Mouse (Mus musculus) heart, embryonic 15.5 days (tissue): ENCODE data around the gene Spata1. TPM values are rescaled to one million over a fixed set of nuclear protein-coding genes. Genes with fewer than 3 reads are reported as not detected.
"Not testable (repeated sequence)": the region's sequence is repeated elsewhere in the genome, so short reads cannot be mapped to it uniquely, and the experiment has no call there.

Experiments used
- ATAC-seq: fragments of 200-750 bp; cut with Nextera tagmentation; replicated peaks from 2 replicates; pipeline ENCODE4 v1.8.0; 2017; ENCODE audit warnings: low read depth, moderate TSS enrichment; ENCODE audit not compliant: insufficient number of reproducible peaks, insufficient read depth, low FRiP score
- H3K27ac ChIP-seq: fragments of 300-500 bp; sonication (generic); 2 replicates; pipeline ENCODE4 v1.5.1; 2015; ENCODE audit warnings: mild to moderate bottlenecking, inconsistent platforms
- H3K27me3 ChIP-seq: fragments of 300-500 bp; sonication (generic); 2 replicates; pipeline ENCODE4 v1.6.1; 2015; ENCODE audit warnings: inconsistent platforms
- H3K36me3 ChIP-seq: fragments of 300-500 bp; sonication (generic); 2 replicates; pipeline ENCODE4 v1.6.1; 2015; ENCODE audit warnings: mild to moderate bottlenecking, inconsistent platforms
- H3K4me1 ChIP-seq: fragments of 300-500 bp; sonication (generic); replicated peaks from 2 replicates; pipeline ENCODE4 v1.6.1; 2015; ENCODE audit warnings: inconsistent platforms
- H3K4me2 ChIP-seq: fragments of 300-500 bp; sonication (generic); 2 replicates; pipeline ENCODE4 v1.6.1; 2015; ENCODE audit warnings: inconsistent platforms, mild to moderate bottlenecking, moderate library complexity
- H3K4me3 ChIP-seq: fragments of 300-500 bp; sonication (generic); 2 replicates; pipeline ENCODE4 v1.5.1; 2015; ENCODE audit warnings: mild to moderate bottlenecking, inconsistent platforms
- H3K9ac ChIP-seq: fragments of 300-500 bp; sonication (generic); 2 replicates; pipeline ENCODE4 v1.6.1; 2015; ENCODE audit warnings: mild to moderate bottlenecking, inconsistent platforms
- H3K9me3 ChIP-seq: fragments of 300-500 bp; sonication (generic); replicated peaks from 2 replicates; pipeline ENCODE4 v1.6.1; 2016; ENCODE audit warnings: inconsistent platforms
- WGBS: fragments of 180-500 bp; shearing (Covaris S2); methylation state at CpG from one replicate; pipeline ENCODE4 v1.1.7; 2015; ENCODE audit warnings: mixed read lengths; 5-methylcytosine and 5-hydroxymethylcytosine counted together
- polyA plus RNA-seq: library from polyadenylated mRNA; unstranded; fragments of >200 nt; fragmentation: Nextera tagmentation; extraction: Ambion mirVana; gene quantifications from 2 replicates; pipeline ENCODE4 v1.2.1, GENCODE M21; 2015

Spata1 gene
- polyA plus RNA-seq, 1 experiment from 2014 or later, result 4.2 TPM

GRCm38 (mm10) chr3:146436114-146436513 lies 63.4 kb downstream of the Spata1 start:
- Histone ChIP-seq H3K36me3 (peaks cover 23% of the 10 kb centered on the region; the same call in 1 of the 2 replicates), H3K9me3 (no peaks in the 10 kb centered on the region), H3K4me3 (no peak overlapping the region), H3K27ac (no peak overlapping the region), H3K4me1 (peaks cover 5% of the 10 kb centered on the region; the same call in 1 of the 2 replicates), H3K9ac (no peak overlapping the region), H3K27me3 (no peaks in the 10 kb centered on the region), H3K4me2 (no peak overlapping the region)
- no peak for ATAC-seq
- WGBS, result 88% methylated on average over 8 of the region's 8 CpGs

GRCm38 (mm10) chr3:146435533-146435932 lies 64.0 kb downstream of the Spata1 start:
- Histone ChIP-seq H3K27ac (no peak overlapping the region), H3K9ac (no peak overlapping the region), H3K4me2 (no peak overlapping the region), H3K27me3 (no peaks in the 10 kb centered on the region), H3K36me3 (peaks cover 29% of the 10 kb centered on the region; the same call in 1 of the 2 replicates), H3K4me1 (peaks cover 5% of the 10 kb centered on the region; the same call in 1 of the 2 replicates), H3K9me3 (no peaks in the 10 kb centered on the region), H3K4me3 (no peak overlapping the region)
- WGBS, result 91% methylated on average over 11 of the region's 11 CpGs
- ATAC-seq, result no peak

- Histone ChIP-seq H3K4me2 (no peak overlapping the region), H3K27ac (no peak overlapping the region), H3K4me3 (no peak overlapping the region), H3K4me1 (peaks cover 5% of the 10 kb centered on the region; the same call in 1 of the 2 replicates), H3K36me3 (peaks cover 32% of the 10 kb centered on the region; the same call in 1 of the 2 replicates), H3K9ac (no peak overlapping the region), H3K27me3 (no peaks in the 10 kb centered on the region), H3K9me3 (no peaks in the 10 kb centered on the region)
- no peak for ATAC-seq
- WGBS, result 95% methylated on average over 8 of the region's 8 CpGs
Observed at GRCm38 (mm10) chr3:146434686-146435085, 64.9 kb downstream of the Spata1 start.

- no peak overlapping the region for H3K4me3 ChIP-seq
- no peak; the same call in 1 of the 2 replicates for ATAC-seq
- H3K9ac ChIP-seq, result no peak overlapping the region
- H3K27me3 ChIP-seq, result no peaks in the 10 kb centered on the region
- no peaks in the 10 kb centered on the region for H3K9me3 ChIP-seq
- H3K36me3 ChIP-seq, result peaks cover 37% of the 10 kb centered on the region; the same call in 1 of the 2 replicates
- peaks cover 5% of the 10 kb centered on the region; the same call in 1 of the 2 replicates for H3K4me1 ChIP-seq
- 70% methylated on average over 14 of the region's 14 CpGs for WGBS
- 0 out of 2 replicates have a peak overlapping the region, but pooled peaks have one; percentile 46 for H3K27ac ChIP-seq
- no peak overlapping the region for H3K4me2 ChIP-seq
Observed at GRCm38 (mm10) chr3:146433681-146434350, 65.7 kb downstream of the Spata1 start.

DNA sequence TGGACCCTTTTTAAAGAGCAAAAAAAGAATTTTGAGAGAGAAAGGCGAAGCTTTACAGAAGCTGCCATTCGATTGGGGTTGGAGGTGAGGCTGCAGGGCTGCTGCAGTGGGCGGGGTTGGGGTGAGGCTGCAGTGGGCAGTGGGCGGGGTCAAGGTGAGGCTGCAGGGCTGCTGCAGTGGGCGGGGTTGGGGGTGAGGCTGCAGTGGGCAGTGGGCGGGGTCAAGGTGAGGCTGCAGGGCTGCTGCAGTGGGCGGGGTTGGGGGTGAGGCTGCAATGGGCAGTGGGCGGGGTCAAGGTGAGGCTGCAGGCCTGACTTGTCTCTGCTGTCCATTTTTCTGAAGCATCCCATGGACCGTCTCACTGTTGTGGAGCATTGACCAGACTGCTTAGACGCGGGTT lies 66.5 kb downstream of the Spata1 start:
- H3K9ac ChIP-seq, ATAC-seq, H3K27ac ChIP-seq, H3K4me2 ChIP-seq, H3K9me3 ChIP-seq, H3K4me1 ChIP-seq, H3K4me3 ChIP-seq, H3K27me3 ChIP-seq: not testable (repeated sequence)
- WGBS, result 90% methylated on average over 11 of the region's 11 CpGs
- H3K36me3 ChIP-seq, result peaks cover 37% of the 10 kb centered on the region; the same call in 1 of the 2 replicates

- Histone ChIP-seq H3K4me3 (no peak overlapping the region), H3K27me3 (no peaks in the 10 kb centered on the region), H3K4me1 (peaks cover 17% of the 10 kb centered on the region), H3K9me3 (no peaks in the 10 kb centered on the region), H3K27ac (no peak overlapping the region), H3K4me2 (no peak overlapping the region), H3K9ac (no peak overlapping the region), H3K36me3 (peaks cover 31% of the 10 kb centered on the region; the same call in 1 of the 2 replicates)
- WGBS, result 91% methylated on average over 8 of the region's 8 CpGs
- ATAC-seq, result no peak
Observed at GRCm38 (mm10) chr3:146426489-146426888, 73.1 kb downstream of the Spata1 start.

DNA sequence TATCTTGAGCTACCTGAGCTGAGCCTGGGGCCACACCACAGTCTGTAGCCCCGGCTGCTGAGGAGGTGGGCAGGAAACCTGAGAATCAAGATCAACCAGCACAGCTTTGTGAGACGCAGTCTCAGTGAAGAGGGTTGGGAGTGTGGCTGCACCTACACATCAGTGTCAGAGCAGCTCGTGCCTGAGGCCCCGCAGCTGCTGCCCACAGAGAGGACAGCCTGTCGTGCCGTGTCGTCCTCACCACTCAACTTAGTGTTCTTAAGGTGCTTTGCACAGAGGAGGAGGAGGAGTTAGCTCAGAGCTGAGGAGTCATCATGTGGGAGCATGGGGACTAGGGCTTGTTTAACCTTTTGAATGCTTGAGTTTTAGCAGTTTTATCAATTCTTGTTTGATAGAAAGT lies 73.7 kb downstream of the Spata1 start:
- Histone ChIP-seq H3K27ac (no peak overlapping the region), H3K4me2 (no peak overlapping the region), H3K9me3 (no peaks in the 10 kb centered on the region), H3K4me1 (peaks cover 17% of the 10 kb centered on the region), H3K27me3 (no peaks in the 10 kb centered on the region), H3K36me3 (peaks cover 29% of the 10 kb centered on the region; the same call in 1 of the 2 replicates), H3K9ac (no peak overlapping the region), H3K4me3 (no peak overlapping the region)
- 57% methylated on average over 7 of the region's 7 CpGs for WGBS
- no peak for ATAC-seq

GRCm38 (mm10) chr3:146424306-146424900 lies 75.2 kb downstream of the Spata1 start:
- H3K9ac ChIP-seq, result no peak overlapping the region
- H3K36me3 ChIP-seq, result peaks cover 21% of the 10 kb centered on the region; the same call in 1 of the 2 replicates
- ATAC-seq, result no peak

GRCm38 (mm10) chr3:146423710-146424109 lies 75.8 kb downstream of the Spata1 start:
- WGBS, result 82% methylated on average over 7 of the region's 7 CpGs
- ATAC-seq, result no peak
- Histone ChIP-seq H3K36me3 (peaks cover 19% of the 10 kb centered on the region; the same call in 1 of the 2 replicates), H3K4me2 (no peak overlapping the region), H3K27me3 (no peaks in the 10 kb centered on the region), H3K9ac (no peak overlapping the region), H3K4me3 (no peak overlapping the region), H3K27ac (no peak overlapping the region), H3K9me3 (no peaks in the 10 kb centered on the region), H3K4me1 (peaks cover 17% of the 10 kb centered on the region)

More at GRCm38 (mm10) chr3:146424306-146424900, 75.2 kb downstream of the Spata1 start:
- Histone ChIP-seq H3K27me3 (no peaks in the 10 kb centered on the region), H3K9me3 (no peaks in the 10 kb centered on the region), H3K4me3 (no peak overlapping the region), H3K27ac (no peak overlapping the region), H3K4me1 (peaks cover 17% of the 10 kb centered on the region), H3K4me2 (no peak overlapping the region)
- 39% methylated on average over 7 of the region's 7 CpGs for WGBS

- WGBS, result 50% methylated on average over 8 of the region's 8 CpGs
- peaks cover 17% of the 10 kb centered on the region for H3K4me1 ChIP-seq
- no peak overlapping the region for H3K4me2 ChIP-seq
- H3K36me3 ChIP-seq, result peaks cover 13% of the 10 kb centered on the region; the same call in 1 of the 2 replicates
- no peak overlapping the region for H3K4me3 ChIP-seq
- no peaks in the 10 kb centered on the region for H3K27me3 ChIP-seq
- no peaks in the 10 kb centered on the region for H3K9me3 ChIP-seq
- H3K9ac ChIP-seq, result no peak overlapping the region
- no peak for ATAC-seq
- no peak overlapping the region for H3K27ac ChIP-seq
Observed at GRCm38 (mm10) chr3:146421787-146422186, 77.8 kb downstream of the Spata1 start.

DNA sequence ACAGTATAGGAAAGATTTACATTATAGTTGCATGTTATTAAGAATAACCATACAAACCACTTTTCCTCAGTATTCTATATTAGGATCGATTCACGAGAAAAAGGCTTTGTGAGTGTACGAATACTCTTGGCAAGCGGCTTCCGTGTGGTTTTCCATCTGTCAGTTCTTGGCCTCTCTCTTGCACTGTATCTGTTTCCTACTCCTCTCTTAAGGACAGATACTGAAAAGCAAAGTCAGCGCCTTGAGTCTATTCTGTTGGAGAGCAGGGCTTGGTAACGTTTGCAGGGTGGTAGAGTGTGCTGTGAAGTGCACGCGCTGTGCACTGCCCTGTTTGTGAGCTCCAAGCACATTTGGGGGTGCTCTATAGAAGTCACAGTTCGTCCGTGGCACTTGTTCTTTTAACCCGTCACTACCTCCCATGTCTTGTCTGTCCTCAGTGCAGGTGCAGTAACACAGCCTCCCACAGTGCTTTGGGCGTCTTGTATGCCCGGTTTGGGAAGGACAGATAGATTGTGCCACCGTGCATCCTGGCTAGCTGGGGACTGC lies 79.5 kb downstream of the Spata1 start:
- Histone ChIP-seq H3K4me2 (no peak overlapping the region), H3K4me1 (peaks cover 17% of the 10 kb centered on the region), H3K9ac (no peak overlapping the region), H3K4me3 (no peak overlapping the region), H3K27me3 (no peaks in the 10 kb centered on the region), H3K9me3 (no peaks in the 10 kb centered on the region), H3K27ac (no peak overlapping the region), H3K36me3 (peaks cover 10% of the 10 kb centered on the region; the same call in 1 of the 2 replicates)
- whole genome bisulfite sequencing, result 83% methylated on average over 15 of the region's 15 CpGs
- no peak for ATAC-seq
